Mouse (Mus musculus) brain, embryonic 14.5 days (tissue): ENCODE data around the gene Tnnc2. TPM values are rescaled to one million over a fixed set of nuclear protein-coding genes. Genes with fewer than 3 reads are reported as not detected.

Experiments used
- DNase-seq: peaks from one replicate; pipeline ENCODE4 v3.0.0-alpha.2; 2011; ENCODE audit warnings: low read depth
- CTCF ChIP-seq: fragments of 200-500 bp; IDR thresholded peaks from 2 replicates; pipeline ENCODE4 v1.5.1; 2012; ENCODE audit warnings: inconsistent platforms, mild to moderate bottlenecking, moderate library complexity, borderline replicate concordance; ENCODE audit not compliant: insufficient read depth, insufficient read length; ENCODE audit errors: extremely low read depth
- POLR2A ChIP-seq: fragments of 200-500 bp; IDR thresholded peaks from 2 replicates; pipeline ENCODE4 v1.6.1; 2012; ENCODE audit warnings: mild to moderate bottlenecking, inconsistent platforms, borderline replicate concordance; ENCODE audit not compliant: poor library complexity, insufficient read depth, insufficient read length, severe bottlenecking; ENCODE audit errors: extremely low read depth
- polyA plus RNA-seq: library from polyadenylated mRNA; depleted of rRNA; stranded (reverse); fragments of >200 nt; gene quantifications from 2 replicates; pipeline ENCODE4 v1.2.3, GENCODE M21; 2012; rRNA removed

The Tnnc2 gene
- 1.7 TPM in 2 replicates for polyA plus RNA-seq

DNA sequence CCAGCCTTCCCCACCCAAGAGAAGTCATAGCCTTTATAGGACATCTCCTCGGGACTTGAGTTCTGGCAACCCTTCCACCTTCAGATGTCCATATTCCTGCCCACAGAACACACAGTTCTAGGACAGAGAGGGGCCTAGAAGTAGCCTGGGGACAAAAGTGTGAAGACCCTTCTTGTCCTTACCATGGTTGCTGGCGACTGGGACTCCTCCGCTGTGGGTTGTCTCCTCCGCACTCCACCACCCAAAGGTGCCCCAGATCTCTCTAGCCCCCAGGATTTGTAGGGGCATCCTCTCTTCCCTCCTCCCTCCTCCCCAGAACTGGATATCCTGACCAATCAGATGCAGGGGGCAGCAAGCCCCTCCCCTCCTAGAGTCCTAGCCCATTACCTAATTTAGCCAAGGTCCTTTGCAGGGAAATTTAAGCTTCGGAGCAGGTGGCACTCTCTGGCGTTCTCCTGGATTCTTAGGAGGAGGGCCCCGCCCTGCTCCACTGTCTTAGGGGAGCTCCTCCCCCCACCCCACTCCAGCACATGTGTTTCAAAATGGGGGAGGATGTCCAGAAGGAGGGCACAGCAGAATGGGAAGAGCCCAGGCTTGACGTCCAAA, at the start of gene Tnnc2:
Gene Tnnc2, minus strand, starts transcription at position 487 of the 606 bp plus-strand sequence.
- no peak for TF ChIP-seq CTCF
- no peak for DNase-seq

DNA sequence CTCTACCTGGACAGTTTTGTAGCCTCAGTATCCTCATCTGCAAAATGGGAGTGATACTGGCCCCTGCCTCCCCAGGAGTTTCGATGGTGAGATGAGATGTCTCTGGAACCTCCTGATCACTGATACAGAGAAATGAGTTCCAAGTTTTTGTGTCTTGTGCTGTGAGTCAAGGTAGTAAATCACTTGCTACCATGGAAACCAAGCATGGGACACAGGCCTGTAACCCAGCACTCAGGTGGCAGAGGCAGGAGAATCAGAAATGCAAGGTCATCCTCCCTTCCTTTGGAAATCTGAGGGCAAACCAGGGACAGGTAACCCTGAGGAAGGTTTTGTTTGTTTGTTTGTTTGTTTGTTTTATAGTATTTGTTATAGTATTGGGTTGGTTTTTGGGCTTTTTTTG, 49.3 kb upstream of the Tnnc2 start:
- DNase-seq: no peak
- TF ChIP-seq POLR2A (no peak), CTCF (no peak)

DNA sequence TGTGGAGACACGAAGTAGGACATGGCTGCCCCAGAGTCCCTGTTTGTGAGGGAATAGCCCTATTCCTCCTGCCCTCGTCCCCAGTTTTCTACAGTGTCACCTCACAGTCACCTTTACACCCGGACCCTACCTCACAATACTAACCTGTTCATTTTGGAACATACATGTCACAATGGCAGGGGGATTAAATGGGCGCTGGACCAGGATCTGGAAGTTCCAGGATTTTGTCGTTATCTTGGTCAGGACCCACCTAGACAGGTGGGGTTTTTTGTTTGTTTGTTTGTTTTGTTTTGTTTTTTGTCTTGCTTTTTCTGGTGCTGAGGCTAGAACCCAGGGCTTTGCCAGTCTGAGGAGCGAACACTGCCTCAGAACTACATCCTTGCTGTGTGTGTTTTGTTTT, 48.7 kb upstream of the Tnnc2 start, which contains the start of gene Spata25:
Gene Spata25, minus strand, starts transcription at position 101 of the 400 bp plus-strand sequence.
- DNase-seq: no peak
- TF ChIP-seq POLR2A: no peak
- TF ChIP-seq CTCF: no peak

- DNase-seq: no peak
- TF ChIP-seq POLR2A: no peak
- TF ChIP-seq CTCF: no peak
Observed at GRCm38 (mm10) chr2:164827146-164827850, 47.5 kb upstream of the Tnnc2 start.

DNA sequence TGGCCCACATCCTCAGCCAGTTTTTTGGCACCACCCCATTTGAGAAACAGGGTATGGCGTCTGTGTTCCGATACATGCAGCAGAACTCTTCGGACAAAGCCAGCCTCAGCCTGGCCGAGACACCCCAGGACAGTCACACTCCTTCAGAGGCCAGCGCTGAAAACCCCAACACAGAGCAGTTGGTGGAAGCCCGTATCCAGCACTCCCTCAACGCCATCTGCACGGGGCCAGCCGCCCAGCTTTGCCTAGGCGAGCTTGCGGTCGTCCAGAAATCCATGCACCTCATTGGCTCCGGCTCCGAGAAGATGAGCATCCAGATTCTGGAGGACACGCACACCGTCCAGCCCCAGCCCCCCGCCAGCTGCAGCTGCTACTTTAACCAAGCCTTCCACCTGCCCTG, 45.8 kb upstream of the Tnnc2 start:
- DNase-seq: no peak
- TF ChIP-seq CTCF (no peak), POLR2A (no peak)

GRCm38 (mm10) chr2:164823969-164824368, 44.2 kb upstream of the Tnnc2 start:
- no peak for TF ChIP-seq CTCF
- no peak for TF ChIP-seq POLR2A
- no peak for DNase-seq

- peak; percentile 79 for DNase-seq
- no peak for TF ChIP-seq POLR2A
- no peak for TF ChIP-seq CTCF
Observed at GRCm38 (mm10) chr2:164823181-164823585, 43.4 kb upstream of the Tnnc2 start.

- no peak for TF ChIP-seq CTCF
- peak; percentile 74; the same call in 1 of the 2 replicates for TF ChIP-seq POLR2A
- peak; percentile 99 for DNase-seq
Observed at GRCm38 (mm10) chr2:164822636-164823165, 42.9 kb upstream of the Tnnc2 start, which contains the start of gene Zswim1. Gene Zswim1 (plus strand): TSS chr2:164822686.

DNA sequence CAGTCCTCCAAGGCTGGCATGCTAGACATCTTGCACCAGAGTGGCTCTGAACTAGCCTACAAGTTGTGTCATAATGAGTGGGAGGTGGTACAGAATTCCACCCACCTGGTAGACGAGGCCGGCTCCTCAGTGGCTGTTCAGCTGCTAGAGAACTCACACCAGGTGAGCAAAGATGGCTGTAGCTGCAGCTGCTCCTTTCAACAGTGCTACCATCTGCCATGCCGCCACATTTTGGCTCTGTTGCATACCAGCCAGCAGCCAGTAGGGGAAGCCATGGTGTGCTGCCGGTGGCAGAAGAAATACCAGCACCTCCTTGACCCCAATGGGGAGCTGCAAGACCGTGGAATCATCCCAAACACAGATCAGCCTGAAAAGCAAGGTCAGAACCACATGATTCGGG, 41.3 kb upstream of the Tnnc2 start:
- TF ChIP-seq POLR2A: no peak
- no peak for TF ChIP-seq CTCF
- DNase-seq: no peak

DNA sequence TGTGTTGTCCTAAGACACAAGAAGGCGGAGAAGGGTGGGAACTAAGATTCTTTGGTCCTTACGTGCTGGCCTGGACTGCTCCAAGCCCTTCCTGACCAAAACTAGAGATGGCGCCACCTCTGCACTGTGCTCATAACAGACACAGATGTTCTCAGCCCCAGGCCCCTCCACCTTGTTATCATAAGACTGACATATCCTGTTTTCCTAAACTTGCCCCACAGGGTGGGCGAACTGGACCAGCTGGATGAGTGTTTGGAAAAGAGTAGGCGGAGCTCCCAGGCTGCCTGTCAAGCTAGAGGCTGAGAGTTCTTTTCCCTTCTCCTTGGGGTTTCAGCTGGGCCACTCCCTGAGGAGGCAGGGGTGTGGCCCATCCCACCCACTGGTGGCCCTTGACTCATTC, 37.9 kb upstream of the Tnnc2 start:
- TF ChIP-seq CTCF: no peak
- peak; percentile 17 for DNase-seq

GRCm38 (mm10) chr2:164817206-164817605, 37.4 kb upstream of the Tnnc2 start:
- no peak for DNase-seq
- TF ChIP-seq CTCF (no peak), POLR2A (no peak)

GRCm38 (mm10) chr2:164815821-164816220, 36.1 kb upstream of the Tnnc2 start:
- no peak for TF ChIP-seq CTCF
- TF ChIP-seq POLR2A: no peak
- DNase-seq: no peak
